Mouse (Mus musculus): ENCODE results near the gene Spryd3. TPM values are rescaled to one million over a fixed set of nuclear protein-coding genes. Genes with fewer than 3 reads are reported as not detected.

The Spryd3 gene
- total and polyA plus RNA-seq, 3 experiments = 29.3 to 35.4 TPM; not detected in 1

DNA sequence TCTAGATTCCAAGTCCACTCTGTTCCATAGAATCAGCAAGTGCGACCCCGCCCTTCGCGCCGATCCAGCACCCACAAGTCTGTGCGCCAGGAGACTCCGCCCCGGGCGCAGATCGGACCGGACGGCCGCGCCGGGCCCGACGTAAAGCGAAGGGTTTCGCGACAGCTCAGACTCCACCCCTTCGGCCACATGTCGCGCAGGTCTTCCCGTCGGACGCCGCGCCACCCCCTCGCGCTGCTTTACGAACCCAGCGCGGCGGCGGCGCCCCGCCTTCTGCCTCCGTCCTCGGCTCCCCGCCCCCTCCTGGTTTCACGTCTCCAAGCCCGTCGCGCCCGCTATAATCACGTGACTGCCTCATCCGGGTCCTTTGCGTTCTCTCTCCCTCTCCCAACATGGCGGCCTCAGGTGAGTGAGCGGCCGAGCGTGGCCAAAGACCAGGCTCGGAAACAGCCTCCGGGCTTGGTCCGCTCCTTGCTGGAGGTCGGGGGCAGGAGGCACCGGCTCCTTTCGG, 62.4 kb downstream of the Spryd3 start, which contains the start of gene Eif4b (continued):
- TF ChIP-seq ZNF384 (IDR thresholded peaks at IDR 0.05; ENCODE audit: low read depth, low read length) = no peak
- no peak for TF ChIP-seq SMC3 (IDR thresholded peaks at IDR 0.05; ENCODE audit: low read depth, low read length)
- TF ChIP-seq MYB (IDR thresholded peaks at IDR 0.05; ENCODE audit: low read depth, low read length) = no peak

- DNase-seq (ENCODE audit: low read depth, low spot score) = no peak
These were observed 63.0 kb downstream of the Spryd3 start for GRCm38 (mm10) chr15:102072963-102073558.

DNA sequence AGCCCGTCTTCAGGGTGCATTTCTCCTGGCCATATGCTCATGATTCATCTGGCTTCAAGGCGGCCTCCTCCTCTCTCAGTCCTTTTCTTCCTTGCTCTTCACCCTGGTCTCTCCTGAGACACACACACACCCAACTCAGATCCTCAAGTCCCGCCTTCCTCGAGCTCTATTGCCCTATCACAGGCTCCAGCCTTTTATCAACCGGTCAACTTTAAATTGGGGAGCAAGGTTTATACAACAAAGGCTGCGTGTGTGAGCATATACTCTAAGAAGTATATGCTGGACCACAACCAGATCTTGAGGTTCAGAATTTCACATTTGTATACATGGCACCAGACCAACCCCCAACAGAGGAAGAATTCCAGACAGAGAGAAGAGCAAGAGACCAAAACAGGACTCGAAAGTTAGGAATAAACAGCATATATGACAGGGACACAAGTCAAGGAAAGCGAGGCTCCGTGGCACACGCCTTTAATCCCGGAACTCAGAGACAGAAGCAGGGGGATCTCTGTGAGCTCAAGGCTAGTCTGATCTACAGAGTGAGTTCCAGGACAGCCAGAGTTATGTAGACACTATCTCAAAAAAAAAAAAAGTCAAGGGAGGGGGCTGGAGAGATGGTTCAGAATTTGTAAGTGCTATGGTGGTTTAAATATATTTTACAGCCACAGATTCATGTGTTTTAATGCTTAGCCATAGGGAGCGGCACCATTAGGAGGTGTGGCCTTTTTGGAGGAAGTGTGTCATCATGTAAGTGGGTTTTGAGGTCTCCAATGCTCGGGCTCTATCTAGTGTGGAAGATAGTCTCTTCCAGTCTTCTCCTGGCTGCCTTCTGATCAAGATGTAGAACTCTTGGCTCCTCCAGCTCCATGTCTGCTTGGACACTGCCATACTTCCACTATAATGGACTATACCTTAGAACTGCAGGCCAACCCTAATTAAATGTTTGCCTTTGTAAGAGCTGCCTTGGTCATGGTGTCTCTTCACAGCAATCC, 65.3 kb downstream of the Spryd3 start:
- peak overlapping the region; percentile 71 for H3K9ac ChIP-seq (ENCODE audit: control insufficient read depth, low read depth, low read length, poor library complexity, severe bottlenecking)
- peak overlapping the region; percentile 57 to 72 for H3K4me3 ChIP-seq (ENCODE audit: control insufficient read depth in 1 of 2, insufficient read depth in 1 of 2, low read depth in 2 of 2, low read length in 2 of 2)
- peak overlapping the region; percentile 89 for H3K27ac ChIP-seq (ENCODE audit: control insufficient read depth, low read depth, low read length)
- H3K27me3 ChIP-seq (ENCODE audit: control insufficient read depth in 1 of 2, insufficient read depth in 2 of 2, low read length in 2 of 2) = peaks cover 0 to 1% of the 10 kb centered on the region in 2 experiments; a peak in 1 of 4 replicates
- peaks cover 26% of the 10 kb centered on the region for H3K79me2 ChIP-seq (ENCODE audit: control insufficient read depth, insufficient read depth, low read length, poor library complexity)
- H3K4me1 ChIP-seq (ENCODE audit: control insufficient read depth in 1 of 2, insufficient read depth in 2 of 2, low read length in 2 of 2) = peaks cover 8 to 25% of the 10 kb centered on the region in 2 experiments
- no peaks in the 10 kb centered on the region for H3K9me3 ChIP-seq (replicated peaks; ENCODE audit: insufficient read depth, low read length)
- H3K36me3 ChIP-seq (ENCODE audit: control insufficient read depth in 1 of 2, insufficient read depth in 2 of 2, low read length in 2 of 2) = peaks cover 5 to 27% of the 10 kb centered on the region in 2 experiments; a peak in 3 of 4 replicates
- peak; percentile 93 for DNase-seq (ENCODE audit: low read depth, low spot score)
- TF ChIP-seq MAFK (IDR thresholded peaks at IDR 0.05; ENCODE audit: borderline replicate concordance, low read depth, low read length) (no peak), TBP (IDR thresholded peaks at IDR 0.05; ENCODE audit: low read depth, low read length) (peak; percentile 94), ZKSCAN1 (IDR thresholded peaks at IDR 0.05; ENCODE audit: low read depth, low read length) (no peak), GABPA (IDR thresholded peaks at IDR 0.05; ENCODE audit: low read depth, low read length) (no peak), RCOR1 (IDR thresholded peaks at IDR 0.05; ENCODE audit: low read depth, low read length) (no peak), ZMIZ1 (IDR thresholded peaks at IDR 0.05; ENCODE audit: low read depth, low read length) (peak; percentile 93), ZNF384 (IDR thresholded peaks at IDR 0.05; ENCODE audit: low read depth, low read length) (0 out of 2 replicates have a peak, but pooled peaks have one; percentile 35), MYC (IDR thresholded peaks at IDR 0.05; ENCODE audit: low read depth, low read length) (peak; percentile 30; the same call in 1 of the 2 replicates), RAD21 (IDR thresholded peaks at IDR 0.05; ENCODE audit: low read depth, low read length) (no peak), USF2 (IDR thresholded peaks at IDR 0.05; ENCODE audit: borderline replicate concordance in 1 of 2, insufficient read depth in 1 of 2, low read depth in 1 of 2, low read length in 2 of 2) (no peak), KAT2A (conservative IDR thresholded peaks at IDR 0.05; ENCODE audit: low read depth, low read length) (no peak), POLR2AphosphoS2 (IDR thresholded peaks at IDR 0.05; ENCODE audit: low read length) (peak; percentile 90), TAL1 (IDR thresholded peaks at IDR 0.05; ENCODE audit: low read length) (no peak), TCF12 (IDR thresholded peaks at IDR 0.05; ENCODE audit: low read depth, low read length) (peak; percentile 69; the same call in 1 of the 2 replicates), CHD2 (IDR thresholded peaks at IDR 0.05; ENCODE audit: low read length) (no peak; the same call in 1 of the 2 replicates), CTCF (IDR thresholded peaks at IDR 0.05 in 2 of 3, conservative IDR thresholded peaks at IDR 0.05 in 1 of 3; ENCODE audit: control insufficient read depth in 1 of 3, insufficient read depth in 1 of 3, low read depth in 2 of 3, low read length in 3 of 3, poor library complexity in 1 of 3, severe bottlenecking in 1 of 3) (no peak), SMC3 (IDR thresholded peaks at IDR 0.05; ENCODE audit: low read depth, low read length) (no peak), NELFE (IDR thresholded peaks at IDR 0.05; ENCODE audit: low read depth, low read length) (peak; percentile 90), ETS1 (IDR thresholded peaks at IDR 0.05; ENCODE audit: low read depth, low read length) (peak; percentile 42; the same call in 1 of the 2 replicates), GATA1 (IDR thresholded peaks at IDR 0.05; ENCODE audit: low read depth, low read length) (peak; percentile 40; the same call in 1 of the 2 replicates), UBTF (IDR thresholded peaks at IDR 0.05; ENCODE audit: borderline replicate concordance, insufficient read depth, low read depth, low read length) (no peak), MAX (IDR thresholded peaks at IDR 0.05; ENCODE audit: low read length) (peak; percentile 64)

More at GRCm38 (mm10) chr15:102072963-102073558, 63.0 kb downstream of the Spryd3 start:
- Histone ChIP-seq H3K27me3 (ENCODE audit: control insufficient read depth in 1 of 2, insufficient read depth in 2 of 2, low read length in 2 of 2) (peaks cover 0 to 1% of the 10 kb centered on the region in 2 experiments; a peak in 1 of 4 replicates), H3K79me2 (ENCODE audit: control insufficient read depth, insufficient read depth, low read length, poor library complexity) (peaks cover 46% of the 10 kb centered on the region), H3K27ac (ENCODE audit: control insufficient read depth, low read depth, low read length) (peak overlapping the region; percentile 66), H3K4me3 (ENCODE audit: control insufficient read depth in 1 of 2, insufficient read depth in 1 of 2, low read depth in 2 of 2, low read length in 2 of 2) (peak overlapping the region; percentile 53 to 60), H3K9me3 (replicated peaks; ENCODE audit: insufficient read depth, low read length) (no peaks in the 10 kb centered on the region), H3K36me3 (ENCODE audit: control insufficient read depth in 1 of 2, insufficient read depth in 2 of 2, low read length in 2 of 2) (peaks cover 14 to 47% of the 10 kb centered on the region in 2 experiments), H3K9ac (ENCODE audit: control insufficient read depth, low read depth, low read length, poor library complexity, severe bottlenecking) (peak overlapping the region; percentile 77), H3K4me1 (ENCODE audit: control insufficient read depth in 1 of 2, insufficient read depth in 2 of 2, low read length in 2 of 2) (peaks cover 13 to 32% of the 10 kb centered on the region in 2 experiments)
- TF ChIP-seq SMC3 (IDR thresholded peaks at IDR 0.05; ENCODE audit: low read depth, low read length) (no peak), E2F4 (IDR thresholded peaks at IDR 0.05; ENCODE audit: borderline replicate concordance, low read depth, low read length) (0 out of 2 replicates have a peak, but pooled peaks have one; percentile 1), ZMIZ1 (IDR thresholded peaks at IDR 0.05; ENCODE audit: low read depth, low read length) (peak; percentile 14; the same call in 1 of the 2 replicates), CHD1 (IDR thresholded peaks at IDR 0.05; ENCODE audit: low read depth, low read length) (peak; percentile 95)
